Mouse (Mus musculus) liver, embryonic 16.5 days (tissue): ENCODE results near the gene Lhb. TPM values are rescaled to one million over a fixed set of nuclear protein-coding genes. Genes with fewer than 3 reads are reported as not detected.

Experiments used
- ATAC-seq: fragments of 200-750 bp; cut with Nextera tagmentation; 2 replicates; pipeline ENCODE4 v1.8.0; 2017; ENCODE audit warnings: low read depth, mild to moderate bottlenecking, moderate number of reproducible peaks, moderate library complexity
- H3K27ac ChIP-seq: fragments of 300-500 bp; sonication (generic); 2 replicates; pipeline ENCODE4 v1.5.1; 2014; ENCODE audit warnings: mild to moderate bottlenecking, low read length
- H3K27me3 ChIP-seq: fragments of 300-500 bp; sonication (generic); 2 replicates; pipeline ENCODE4 v1.6.1; 2014; ENCODE audit warnings: low read depth, low read length, mixed read lengths; ENCODE audit not compliant: control insufficient read depth, insufficient read depth
- H3K36me3 ChIP-seq: fragments of 300-500 bp; sonication (generic); 2 replicates; pipeline ENCODE4 v1.6.1; 2014; ENCODE audit warnings: mild to moderate bottlenecking; ENCODE audit not compliant: control insufficient read depth, insufficient read depth
- H3K4me1 ChIP-seq: fragments of 300-500 bp; sonication (generic); 2 replicates; pipeline ENCODE4 v1.6.1; 2014; ENCODE audit warnings: low read depth, low read length, mixed read lengths; ENCODE audit not compliant: control insufficient read depth
- H3K4me2 ChIP-seq: fragments of 300-500 bp; sonication (generic); 2 replicates; pipeline ENCODE4 v1.6.1; 2014; ENCODE audit warnings: low read depth, low read length, mixed read lengths
- H3K4me3 ChIP-seq: fragments of 300-500 bp; sonication (generic); 2 replicates; pipeline ENCODE4 v1.5.1; 2014; ENCODE audit warnings: low read depth, mild to moderate bottlenecking, low read length
- H3K9ac ChIP-seq: fragments of 300-500 bp; sonication (generic); 2 replicates; pipeline ENCODE4 v1.6.1; 2014; ENCODE audit warnings: low read depth, low read length
- H3K9me3 ChIP-seq: fragments of 300-500 bp; sonication (generic); replicated peaks from 2 replicates; pipeline ENCODE4 v1.6.1; 2016; ENCODE audit warnings: low read length; ENCODE audit not compliant: control insufficient read depth
- WGBS: fragments of 180-500 bp; shearing (Covaris S2); extraction: QIAGEN DNeasy Blood & Tissue Kit; methylation state at CpG from one replicate; pipeline ENCODE4 v1.1.7; 2014; ENCODE audit not compliant: insufficient replicate concordance; 5-methylcytosine and 5-hydroxymethylcytosine counted together
- microRNA-seq: library from miRNA; unstranded; fragments of <30 nt; microRNA quantifications from one replicate; pipeline ENCODE4, GENCODE M21; 2016
- polyA plus RNA-seq: library from polyadenylated mRNA; unstranded; fragments of >200 nt; fragmentation: Nextera tagmentation; extraction: Ambion mirVana; gene quantifications from 2 replicates; pipeline ENCODE4 v1.2.1, GENCODE M21; 2015

The Lhb gene
- polyA plus RNA-seq, 1 experiment from 2014 or later, result not detected

- peaks cover 43% of the 10 kb centered on the region for H3K4me1 ChIP-seq
- 0 out of 2 replicates have a peak overlapping the region, but pooled peaks have one; percentile 43 for H3K27ac ChIP-seq
- H3K27me3 ChIP-seq, result no peaks in the 10 kb centered on the region
- peaks cover 11% of the 10 kb centered on the region for H3K36me3 ChIP-seq
- no peak for ATAC-seq
- no peaks in the 10 kb centered on the region for H3K9me3 ChIP-seq
- no peak overlapping the region for H3K9ac ChIP-seq
- 84% methylated on average over 7 of the region's 7 CpGs for WGBS
- H3K4me2 ChIP-seq, result no peak overlapping the region
- H3K4me3 ChIP-seq, result no peak overlapping the region
These were observed 43.6 kb downstream of the Lhb start for GRCm38 (mm10) chr7:45463987-45464778.

GRCm38 (mm10) chr7:45465112-45465511 is 44.5 kb downstream of the Lhb start:
- Histone ChIP-seq H3K9ac (no peak overlapping the region), H3K27me3 (no peaks in the 10 kb centered on the region), H3K36me3 (peaks cover 11% of the 10 kb centered on the region), H3K4me2 (no peak overlapping the region), H3K27ac (no peak overlapping the region), H3K4me1 (peaks cover 40% of the 10 kb centered on the region), H3K4me3 (peak overlapping the region; percentile 78), H3K9me3 (no peaks in the 10 kb centered on the region)
- 88% methylated on average over 12 of the region's 12 CpGs for WGBS
- ATAC-seq, result no peak

- ATAC-seq, result no peak
- Histone ChIP-seq H3K4me1 (peaks cover 36% of the 10 kb centered on the region), H3K4me3 (peak overlapping the region; percentile 78)
These were observed 44.9 kb downstream of the Lhb start for GRCm38 (mm10) chr7:45465549-45465948.

DNA sequence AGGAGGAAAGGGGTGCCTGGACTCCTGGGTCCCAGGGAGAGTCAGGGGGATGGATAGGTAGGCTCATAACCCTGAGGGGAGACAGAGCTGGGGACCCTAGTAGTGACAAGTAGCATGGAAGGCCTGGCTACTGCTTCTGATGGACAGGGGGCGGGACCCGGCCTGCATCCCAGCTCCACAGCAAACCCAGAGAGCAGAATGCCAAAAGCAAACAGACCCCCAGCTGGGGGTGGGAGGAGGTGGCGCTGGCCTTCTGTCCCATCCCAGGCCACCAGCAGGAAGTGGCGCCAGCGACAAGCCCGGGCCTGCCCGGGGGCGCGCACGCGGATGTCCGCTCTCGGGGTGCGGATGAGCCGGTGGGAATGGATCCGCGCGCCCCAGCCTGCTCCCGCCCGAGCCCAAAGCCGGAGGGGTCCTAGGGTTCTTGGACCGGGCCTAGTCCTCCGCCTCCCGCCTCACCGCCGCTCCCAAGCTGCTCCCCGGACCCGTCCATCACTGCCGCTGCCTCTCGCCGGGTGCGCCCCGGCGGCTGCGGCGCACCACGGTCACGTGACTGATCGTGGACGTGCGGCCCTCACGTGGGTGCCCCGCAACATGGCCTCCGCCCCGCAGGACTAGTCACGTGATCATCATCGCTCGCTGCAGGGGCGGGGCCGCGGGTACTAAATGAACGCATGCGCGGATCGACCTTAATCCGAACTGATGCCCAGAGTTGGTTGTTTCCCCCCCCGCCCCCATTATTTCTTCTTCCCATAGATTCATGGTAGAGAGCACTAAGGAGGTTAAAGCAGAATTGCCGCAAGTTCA is 45.9 kb downstream of the Lhb start, which contains the start of gene Bax:
Bax (minus strand) TSS at position 616 of the 807 bp plus-strand sequence.
- ATAC-seq, result peak; percentile 83
- Histone ChIP-seq H3K27me3 (no peaks in the 10 kb centered on the region), H3K4me3 (peak within 1 kb of the TSS; percentile 78), H3K9ac (peak within 1 kb of the TSS; percentile 90), H3K27ac (peak within 1 kb of the TSS; percentile 77), H3K9me3 (no peaks in the 10 kb centered on the region), H3K4me1 (peaks cover 35% of the 10 kb centered on the region), H3K36me3 (peaks cover 11% of the 10 kb centered on the region), H3K4me2 (peak within 1 kb of the TSS; percentile 93)
- WGBS, result under 1% methylated on average over 58 of the region's 58 CpGs

More at GRCm38 (mm10) chr7:45465549-45465948, 44.9 kb downstream of the Lhb start:
- Histone ChIP-seq H3K4me2 (peak overlapping the region; percentile 93), H3K36me3 (peaks cover 11% of the 10 kb centered on the region), H3K9me3 (no peaks in the 10 kb centered on the region), H3K27ac (no peak overlapping the region), H3K9ac (peak overlapping the region; percentile 90), H3K27me3 (no peaks in the 10 kb centered on the region)
- 72% methylated on average over 9 of the region's 9 CpGs for WGBS

GRCm38 (mm10) chr7:45467090-45467670 is 46.6 kb downstream of the Lhb start:
- peaks cover 11% of the 10 kb centered on the region for H3K36me3 ChIP-seq
- peak overlapping the region; percentile 53 for H3K9ac ChIP-seq
- WGBS, result 42% methylated on average over 7 of the region's 7 CpGs
- H3K9me3 ChIP-seq, result no peaks in the 10 kb centered on the region
- peak; percentile 10 for ATAC-seq
- H3K27me3 ChIP-seq, result no peaks in the 10 kb centered on the region
- H3K4me3 ChIP-seq, result peak overlapping the region; percentile 78
- peak overlapping the region; percentile 93 for H3K4me2 ChIP-seq
- H3K4me1 ChIP-seq, result peaks cover 29% of the 10 kb centered on the region
- H3K27ac ChIP-seq, result no peak overlapping the region

DNA sequence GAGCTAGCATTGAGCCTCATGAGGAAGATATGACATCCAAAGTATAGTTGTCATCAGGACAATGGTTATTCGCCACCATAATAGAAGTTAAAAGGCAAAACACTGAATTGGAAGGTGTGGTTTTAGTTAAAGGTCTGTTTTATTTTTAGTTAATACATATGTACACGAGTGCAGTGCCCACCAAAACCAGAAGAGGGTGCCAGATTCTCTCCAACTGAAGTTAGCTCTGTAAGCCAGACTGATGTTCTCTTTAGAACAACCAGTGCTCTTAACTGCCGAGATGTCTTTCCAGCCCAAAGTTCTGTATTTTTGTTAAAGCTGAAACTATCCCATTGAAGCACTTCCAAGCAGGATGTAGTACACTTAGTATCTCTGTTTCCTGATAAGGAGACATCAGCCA is 50.2 kb downstream of the Lhb start:
- Histone ChIP-seq H3K4me3 (no peak overlapping the region), H3K36me3 (no peaks in the 10 kb centered on the region; the same call in 1 of the 2 replicates), H3K27me3 (no peaks in the 10 kb centered on the region), H3K9me3 (no peaks in the 10 kb centered on the region), H3K4me2 (no peak overlapping the region), H3K27ac (no peak overlapping the region), H3K9ac (no peak overlapping the region), H3K4me1 (peaks cover 27% of the 10 kb centered on the region)
- WGBS, result 5% methylated on average over 3 of the region's 3 CpGs
- ATAC-seq, result no peak

Small RNA genes lying within 50 kb of the gene (microRNA-seq; reads per million reads assigned to microRNA genes)
- 0.74 reads per million for gene Gm22133

Other genes starting within 250 kb of the Lhb start
- gene Gfy, start 241.3 kb upstream of the Lhb start, polyA plus RNA-seq, result not detected in 2 replicates
- not detected in 2 replicates for gene Pth2, start 239.8 kb upstream of the Lhb start, polyA plus RNA-seq
- gene Ccdc155, start 215.9 kb upstream of the Lhb start, polyA plus RNA-seq, result 0.05 TPM in 1 of 2 replicates, not detected in the other
- 1.5 and 2.2 TPM in 2 replicates for gene Dkkl1, start 208.7 kb upstream of the Lhb start, polyA plus RNA-seq
- gene Tead2, start 205.1 kb upstream of the Lhb start, polyA plus RNA-seq, result 5.0 and 6.5 TPM in 2 replicates
- gene Cd37, start 181.7 kb upstream of the Lhb start, polyA plus RNA-seq, result 16.4 and 19.3 TPM in 2 replicates
- gene Slc6a16, start 179.7 kb upstream of the Lhb start, polyA plus RNA-seq, result not detected in 2 replicates
- not detected in 2 replicates for gene Slc6a21, start 143.3 kb upstream of the Lhb start, polyA plus RNA-seq
- 0.85 and 1.7 TPM in 2 replicates for gene Trpm4, start 87.0 kb upstream of the Lhb start, polyA plus RNA-seq
- 0.39 and 0.60 TPM in 2 replicates for gene Hrc, start 85.5 kb upstream of the Lhb start, polyA plus RNA-seq
- 0.15 and 0.19 TPM in 2 replicates for gene Ppfia3, start 53.8 kb upstream of the Lhb start, polyA plus RNA-seq
- gene Lin7b, start 50.2 kb upstream of the Lhb start, polyA plus RNA-seq, result not detected in 2 replicates
- gene Snrnp70, start 25.1 kb upstream of the Lhb start, polyA plus RNA-seq, result 64.2 and 70.1 TPM in 2 replicates
- not detected in 2 replicates for gene Kcna7, start 15.2 kb upstream of the Lhb start, polyA plus RNA-seq
- gene Ntf5, start 7.1 kb upstream of the Lhb start, polyA plus RNA-seq, result 0.09 and 0.26 TPM in 2 replicates
- 7.6 and 8.9 TPM in 2 replicates for gene Gys1, start 14.0 kb downstream of the Lhb start, polyA plus RNA-seq
- gene Ruvbl2, start 17.3 kb downstream of the Lhb start, polyA plus RNA-seq, result 58.8 and 59.4 TPM in 2 replicates
- 6,125 and 6,166 TPM in 2 replicates for gene Ftl1, start 39.1 kb downstream of the Lhb start, polyA plus RNA-seq
- gene Bax, start 46.1 kb downstream of the Lhb start, polyA plus RNA-seq, result 63.3 and 63.4 TPM in 2 replicates
- 0.41 and 0.75 TPM in 2 replicates for gene Tulp2, start 61.1 kb downstream of the Lhb start, polyA plus RNA-seq
- not detected in 2 replicates for gene Gm45808, start 66.0 kb downstream of the Lhb start, polyA plus RNA-seq
- gene Dhdh, start 68.0 kb downstream of the Lhb start, polyA plus RNA-seq, result 2.5 and 3.3 TPM in 2 replicates
- 122 and 124 TPM in 2 replicates for gene Nucb1, start 89.6 kb downstream of the Lhb start, polyA plus RNA-seq
- 293 and 328 TPM in 2 replicates for gene Ppp1r15a, start 105.4 kb downstream of the Lhb start, polyA plus RNA-seq
- gene Plekha4, start 105.5 kb downstream of the Lhb start, polyA plus RNA-seq, result 0.47 and 0.78 TPM in 2 replicates
- 1.3 and 1.8 TPM in 2 replicates for gene Hsd17b14, start 134.1 kb downstream of the Lhb start, polyA plus RNA-seq
- 44.0 and 44.6 TPM in 2 replicates for gene Bcat2, start 149.3 kb downstream of the Lhb start, polyA plus RNA-seq
- not detected in 2 replicates for gene Fgf21, start 194.7 kb downstream of the Lhb start, polyA plus RNA-seq
- not detected in 2 replicates for gene Fut1, start 196.5 kb downstream of the Lhb start, polyA plus RNA-seq
- 0.05 and 0.06 TPM in 2 replicates for gene Izumo1, start 201.0 kb downstream of the Lhb start, polyA plus RNA-seq
- 1.7 and 1.8 TPM in 2 replicates for gene Rasip1, start 206.7 kb downstream of the Lhb start, polyA plus RNA-seq
- gene Mamstr, start 219.2 kb downstream of the Lhb start, polyA plus RNA-seq, result 0.58 and 1.3 TPM in 2 replicates
- gene Fut2, start 245.6 kb downstream of the Lhb start, polyA plus RNA-seq, result 0.02 and 0.08 TPM in 2 replicates